Mouse (Mus musculus) left cerebral cortex, postnatal 4 days (tissue): ENCODE data around the gene Carm1. TPM values are rescaled to one million over a fixed set of nuclear protein-coding genes. Genes with fewer than 3 reads are reported as not detected.

Experiments
- DNase-seq: peaks from one replicate; pipeline ENCODE4 v3.0.0-alpha.2; 2022
- intact Hi-C: fragments of 180-260 bp; cut with DNase I; formaldehyde crosslinking; loops from one replicate; pipeline ENCODE4 v1.15.1; 2025
- total RNA-seq, 2 experiments: library from RNA; stranded (reverse); gene quantifications; 2 replicates each; pipeline ENCODE4 v1.2.3; 2021

Gene Carm1
- total RNA-seq, 2 experiments from 2014 or later: 108 to 124 TPM

- intact Hi-C loops: no loop called here
- no peak for DNase-seq
These were observed 59.2 kb downstream of the Carm1 start for GRCm38 (mm10) chr9:21605865-21606264.

GRCm38 (mm10) chr9:21606648-21607047 lies 60.0 kb downstream of the Carm1 start:
- no peak for DNase-seq
- intact Hi-C loops: no loop called here

GRCm38 (mm10) chr9:21609861-21610260 lies 63.2 kb downstream of the Carm1 start:
- no peak for DNase-seq
- intact Hi-C loops: no loop called here

- intact Hi-C loops: no loop called here
- DNase-seq: no peak
These were observed 68.3 kb downstream of the Carm1 start for GRCm38 (mm10) chr9:21614864-21615616.

GRCm38 (mm10) chr9:21615617-21616231 lies 69.0 kb downstream of the Carm1 start, which contains the start of gene Smarca4:
TSS of gene Smarca4 (plus strand) at chr9:21616169.
- intact Hi-C loops: no loop called here
- peak; percentile 100 for DNase-seq

GRCm38 (mm10) chr9:21616232-21616781 lies 69.6 kb downstream of the Carm1 start:
- DNase-seq: peak; percentile 95
- intact Hi-C loops: no loop called here

GRCm38 (mm10) chr9:21617066-21617465 lies 70.4 kb downstream of the Carm1 start:
- intact Hi-C loops: no loop called here
- DNase-seq: peak; percentile 36

- no peak for DNase-seq
- intact Hi-C loops: no loop called here
These were observed 73.5 kb downstream of the Carm1 start for GRCm38 (mm10) chr9:21620229-21620628.

GRCm38 (mm10) chr9:21622676-21623075 lies 76.0 kb downstream of the Carm1 start:
- no peak for DNase-seq
- intact Hi-C loops: no loop called here

- intact Hi-C loops: no loop called here
- no peak for DNase-seq
These were observed 78.9 kb downstream of the Carm1 start for GRCm38 (mm10) chr9:21625342-21626339.

GRCm38 (mm10) chr9:21626571-21626970 lies 79.9 kb downstream of the Carm1 start:
- intact Hi-C loops: no loop called here
- no peak for DNase-seq

- DNase-seq: no peak
- intact Hi-C loops: no loop called here
These were observed 80.6 kb downstream of the Carm1 start for GRCm38 (mm10) chr9:21627145-21627795.

GRCm38 (mm10) chr9:21630673-21631072 lies 84.0 kb downstream of the Carm1 start:
- intact Hi-C loops: no loop called here
- peak; percentile 33 for DNase-seq

- intact Hi-C loops: no loop called here
- DNase-seq: no peak
These were observed 86.4 kb downstream of the Carm1 start for GRCm38 (mm10) chr9:21633106-21633505.

- DNase-seq: peak; percentile 52
- intact Hi-C loops: loop anchor here (5.0 kb wide), 1 partner anchor 37 kb away; no protein-coding TSS in a partner anchor
These were observed 88.9 kb downstream of the Carm1 start for GRCm38 (mm10) chr9:21635639-21636038.

- no peak for DNase-seq
- intact Hi-C loops: loop anchor here (5.0 kb wide), 1 partner anchor 33 kb away; no protein-coding TSS in a partner anchor
These were observed 92.3 kb downstream of the Carm1 start for GRCm38 (mm10) chr9:21639031-21639430.
